Mouse (Mus musculus): ENCODE results near the gene Pygl. TPM values are rescaled to one million over a fixed set of nuclear protein-coding genes. Genes with fewer than 3 reads are reported as not detected.
A peak's percentile ranks its signal among the peaks of the same experiment; 100 is the strongest.
"Not testable (repeated sequence)": the region's sequence is repeated elsewhere in the genome, so short reads cannot be mapped to it uniquely, and the experiment has no call there.

The Pygl gene
- polyA plus RNA-seq, 1 experiment, result not detected

DNA sequence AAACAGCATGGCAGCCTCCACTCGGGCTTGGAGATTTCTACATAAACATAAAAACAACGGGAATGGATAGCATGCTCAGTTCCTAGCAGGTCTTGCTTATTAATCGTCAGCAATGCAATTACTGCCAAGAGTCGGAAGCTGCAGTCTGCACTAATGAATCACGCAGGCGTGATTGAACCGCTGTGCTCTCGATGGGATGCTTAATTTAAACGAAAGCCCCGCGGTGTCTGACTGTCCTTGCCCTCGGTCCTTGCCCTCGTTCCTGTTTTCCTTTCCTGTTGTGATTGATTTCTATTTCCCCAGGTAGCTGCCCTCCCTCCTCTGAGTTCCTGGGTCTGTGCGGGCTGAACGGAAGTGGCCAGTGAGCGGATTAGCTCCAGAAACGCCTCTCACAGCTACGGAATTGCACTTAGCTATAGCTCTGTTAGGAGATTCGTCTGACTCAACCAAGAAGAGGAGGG is 39.0 kb downstream of the Pygl start:
- Histone ChIP-seq H3K27ac (ENCODE audit: insufficient read depth, low read depth, low read length) (peak overlapping the region; percentile 42; the same call in 1 of the 2 replicates), H3K4me3 (ENCODE audit: insufficient read depth, low read depth, low read length) (peak overlapping the region; percentile 48), H3K4me1 (ENCODE audit: control insufficient read depth, insufficient read depth, low read length) (peaks cover 3% of the 10 kb centered on the region; the same call in 1 of the 2 replicates)
- TF ChIP-seq CTCF (IDR thresholded peaks at IDR 0.05; ENCODE audit: insufficient read depth, low read depth, low read length) (no peak), POLR2A (IDR thresholded peaks at IDR 0.05; ENCODE audit: insufficient read depth, low read depth, low read length) (no peak)
- WGBS, result 8% methylated on average over 19 of the region's 19 CpGs

GRCm38 (mm10) chr12:70184173-70184783 is 47.0 kb downstream of the Pygl start:
- 81% methylated on average over 22 of the region's 22 CpGs for WGBS
- Histone ChIP-seq H3K4me3 (ENCODE audit: insufficient read depth, low read depth, low read length) (peak overlapping the region; percentile 33), H3K27ac (ENCODE audit: insufficient read depth, low read depth, low read length) (no peak overlapping the region), H3K4me1 (ENCODE audit: control insufficient read depth, insufficient read depth, low read length) (no peaks in the 10 kb centered on the region)
- TF ChIP-seq CTCF (IDR thresholded peaks at IDR 0.05; ENCODE audit: insufficient read depth, low read depth, low read length) (no peak), POLR2A (IDR thresholded peaks at IDR 0.05; ENCODE audit: insufficient read depth, low read depth, low read length) (no peak)

GRCm38 (mm10) chr12:70183507-70183906 is 47.8 kb downstream of the Pygl start:
- H3K4me3 ChIP-seq (ENCODE audit: insufficient read depth, low read depth, low read length), result peak overlapping the region; percentile 24; the same call in 1 of the 2 replicates
- WGBS, result 89% methylated on average over 8 of the region's 8 CpGs
- H3K27ac ChIP-seq (ENCODE audit: insufficient read depth, low read depth, low read length); H3K4me1 ChIP-seq (ENCODE audit: control insufficient read depth, insufficient read depth, low read length): not testable (repeated sequence)

- no peak for TF ChIP-seq CTCF (IDR thresholded peaks at IDR 0.05; ENCODE audit: insufficient read depth, low read depth, low read length)
- TF ChIP-seq POLR2A (IDR thresholded peaks at IDR 0.05; ENCODE audit: insufficient read depth, low read depth, low read length), result no peak
- 93% methylated on average over 1 of the region's 1 CpGs for WGBS
- H3K27ac ChIP-seq (ENCODE audit: insufficient read depth, low read depth, low read length), result no peak overlapping the region
- no peak overlapping the region for H3K4me3 ChIP-seq (ENCODE audit: insufficient read depth, low read depth, low read length)
- H3K4me1 ChIP-seq (ENCODE audit: control insufficient read depth, insufficient read depth, low read length), result no peaks in the 10 kb centered on the region
These were observed 61.3 kb downstream of the Pygl start for GRCm38 (mm10) chr12:70169969-70170368.

DNA sequence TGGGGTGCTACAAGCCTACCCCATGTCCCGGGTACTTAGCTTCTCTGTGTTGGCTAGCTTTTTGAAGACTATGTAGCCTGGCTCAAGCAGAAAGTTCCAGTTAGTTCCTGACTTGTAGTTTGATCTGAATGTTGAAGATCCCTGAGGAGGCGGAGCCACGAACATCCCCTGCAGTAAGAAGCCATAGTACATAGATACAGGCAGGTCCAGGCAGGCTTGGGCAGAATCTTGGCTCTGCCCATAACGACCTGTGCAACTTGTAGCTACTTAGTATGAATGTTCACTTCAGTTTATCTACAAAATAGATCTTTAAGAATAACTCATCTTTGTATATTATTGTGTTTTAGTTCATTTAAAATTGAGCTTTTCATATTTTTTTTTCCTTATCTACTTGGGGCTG is 63.3 kb downstream of the Pygl start:
- TF ChIP-seq CTCF (IDR thresholded peaks at IDR 0.05; ENCODE audit: insufficient read depth, low read depth, low read length) (no peak), POLR2A (IDR thresholded peaks at IDR 0.05; ENCODE audit: insufficient read depth, low read depth, low read length) (no peak)
- Histone ChIP-seq H3K4me1 (ENCODE audit: control insufficient read depth, insufficient read depth, low read length) (no peaks in the 10 kb centered on the region), H3K4me3 (ENCODE audit: insufficient read depth, low read depth, low read length) (no peak overlapping the region), H3K27ac (ENCODE audit: insufficient read depth, low read depth, low read length) (no peak overlapping the region)
- WGBS, result 88% methylated on average over 4 of the region's 4 CpGs

- WGBS, result 90% methylated on average over 3 of the region's 3 CpGs
- TF ChIP-seq CTCF (IDR thresholded peaks at IDR 0.05; ENCODE audit: insufficient read depth, low read depth, low read length), result no peak
- no peak for TF ChIP-seq POLR2A (IDR thresholded peaks at IDR 0.05; ENCODE audit: insufficient read depth, low read depth, low read length)
- Histone ChIP-seq H3K4me3 (ENCODE audit: insufficient read depth, low read depth, low read length) (no peak overlapping the region), H3K4me1 (ENCODE audit: control insufficient read depth, insufficient read depth, low read length) (no peaks in the 10 kb centered on the region), H3K27ac (ENCODE audit: insufficient read depth, low read depth, low read length) (no peak overlapping the region)
These were observed 66.5 kb downstream of the Pygl start for GRCm38 (mm10) chr12:70164741-70165140.

GRCm38 (mm10) chr12:70161057-70161456 is 70.2 kb downstream of the Pygl start:
- no peaks in the 10 kb centered on the region for H3K4me1 ChIP-seq (ENCODE audit: control insufficient read depth, insufficient read depth, low read length)
- no peak overlapping the region for H3K27ac ChIP-seq (ENCODE audit: insufficient read depth, low read depth, low read length)
- TF ChIP-seq POLR2A (IDR thresholded peaks at IDR 0.05; ENCODE audit: insufficient read depth, low read depth, low read length) (no peak), CTCF (IDR thresholded peaks at IDR 0.05; ENCODE audit: insufficient read depth, low read depth, low read length) (no peak)
- WGBS, result 87% methylated on average over 5 of the region's 5 CpGs
- no peak overlapping the region for H3K4me3 ChIP-seq (ENCODE audit: insufficient read depth, low read depth, low read length)

GRCm38 (mm10) chr12:70157292-70158066 is 73.8 kb downstream of the Pygl start:
- whole genome bisulfite sequencing, result 57% methylated on average over 5 of the region's 5 CpGs
- no peak overlapping the region for H3K27ac ChIP-seq (ENCODE audit: insufficient read depth, low read depth, low read length)

GRCm38 (mm10) chr12:70156222-70156621 is 75.1 kb downstream of the Pygl start:
- TF ChIP-seq CTCF (IDR thresholded peaks at IDR 0.05; ENCODE audit: insufficient read depth, low read depth, low read length), result no peak
- TF ChIP-seq POLR2A (IDR thresholded peaks at IDR 0.05; ENCODE audit: insufficient read depth, low read depth, low read length), result no peak

More at GRCm38 (mm10) chr12:70157292-70158066, 73.8 kb downstream of the Pygl start:
- TF ChIP-seq CTCF (IDR thresholded peaks at IDR 0.05; ENCODE audit: insufficient read depth, low read depth, low read length), result no peak
- TF ChIP-seq POLR2A (IDR thresholded peaks at IDR 0.05; ENCODE audit: insufficient read depth, low read depth, low read length), result no peak
- Histone ChIP-seq H3K4me3 (ENCODE audit: insufficient read depth, low read depth, low read length) (no peak overlapping the region), H3K4me1 (ENCODE audit: control insufficient read depth, insufficient read depth, low read length) (no peaks in the 10 kb centered on the region)

More at GRCm38 (mm10) chr12:70156222-70156621, 75.1 kb downstream of the Pygl start:
- H3K27ac ChIP-seq (ENCODE audit: insufficient read depth, low read depth, low read length), result no peak overlapping the region
- 61% methylated on average over 6 of the region's 6 CpGs for WGBS
- no peaks in the 10 kb centered on the region for H3K4me1 ChIP-seq (ENCODE audit: control insufficient read depth, insufficient read depth, low read length)
- H3K4me3 ChIP-seq (ENCODE audit: insufficient read depth, low read depth, low read length), result no peak overlapping the region

Measured in olfactory bulb, adult 2 months (tissue).